Mouse (Mus musculus) urinary bladder, postnatal 14 days (tissue): Measurements from ENCODE around the gene Naa38.

Source experiments
- DNase-seq: peaks from one replicate; pipeline ENCODE4 v3.0.0; 2021; ENCODE audit warnings: low spot score

The Naa38 gene

DNA sequence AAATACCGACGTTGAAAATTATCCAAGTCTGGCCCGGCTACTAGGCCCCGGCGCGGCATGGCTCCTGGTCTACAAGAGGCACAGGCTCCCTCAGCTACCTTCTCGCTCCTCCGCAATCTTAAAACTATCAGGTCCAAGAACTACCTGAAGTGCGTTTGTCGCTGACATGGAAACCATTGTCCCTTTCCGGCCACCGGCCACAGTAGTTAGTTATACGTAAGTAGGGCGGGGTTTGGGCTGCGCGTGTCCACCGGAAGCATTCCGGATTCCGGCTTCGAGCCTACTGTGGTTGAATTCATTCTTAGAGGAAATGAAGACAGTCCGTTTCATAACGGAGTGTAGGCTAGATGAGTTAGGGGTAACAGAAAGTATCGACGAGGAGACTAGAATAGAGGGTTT is at the start of gene Naa38, which contains the start of gene Cyb5d1:
Gene Naa38 (plus strand): TSS at position 253 of the 399 bp plus-strand sequence.
Gene Cyb5d1 (minus strand): TSS at position 397 of the 399 bp plus-strand sequence.
- DNase-seq, result peak; percentile 91

DNA sequence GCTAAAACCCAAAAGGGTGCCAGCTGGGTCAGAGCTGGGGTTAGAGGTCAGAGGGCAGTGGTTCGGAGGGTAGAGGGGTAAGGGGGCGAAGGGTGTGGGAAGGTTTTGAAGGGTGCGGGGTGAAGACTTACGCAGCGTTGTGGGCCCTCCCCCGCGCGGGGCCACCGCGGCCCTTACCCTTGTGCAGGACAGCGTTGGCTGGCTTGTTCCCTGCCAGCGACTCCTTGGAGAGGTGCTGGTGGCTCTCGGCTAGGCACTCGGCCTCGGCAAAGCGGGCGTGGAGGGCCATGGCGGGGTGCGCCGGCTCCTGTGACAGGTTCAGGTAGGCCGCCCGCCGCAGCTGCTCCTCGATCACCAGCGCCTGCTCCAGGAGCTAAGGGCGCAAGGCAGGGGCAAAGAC is 48.8 kb upstream of the Naa38 start:
- DNase-seq, result no peak

DNA sequence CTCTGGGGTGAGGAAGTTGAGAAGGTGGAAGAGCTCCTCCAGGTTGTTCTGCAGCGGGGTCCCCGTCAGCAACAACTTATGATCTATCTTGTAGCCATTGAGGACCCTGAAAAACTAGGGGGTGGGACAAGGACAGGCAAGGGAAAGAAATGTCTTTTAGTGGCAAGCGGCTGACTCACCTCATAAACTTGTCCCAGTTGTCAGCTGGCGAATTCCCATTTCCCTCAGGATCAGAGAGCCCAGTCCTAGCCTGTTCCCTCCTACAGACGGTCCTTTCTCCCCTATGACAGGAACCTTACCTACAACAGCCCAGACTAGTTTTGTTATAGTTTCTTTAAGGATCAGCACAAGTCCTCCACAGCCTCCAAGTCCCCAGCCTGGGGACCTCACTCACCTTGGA is 38.7 kb upstream of the Naa38 start:
- no peak for DNase-seq

DNA sequence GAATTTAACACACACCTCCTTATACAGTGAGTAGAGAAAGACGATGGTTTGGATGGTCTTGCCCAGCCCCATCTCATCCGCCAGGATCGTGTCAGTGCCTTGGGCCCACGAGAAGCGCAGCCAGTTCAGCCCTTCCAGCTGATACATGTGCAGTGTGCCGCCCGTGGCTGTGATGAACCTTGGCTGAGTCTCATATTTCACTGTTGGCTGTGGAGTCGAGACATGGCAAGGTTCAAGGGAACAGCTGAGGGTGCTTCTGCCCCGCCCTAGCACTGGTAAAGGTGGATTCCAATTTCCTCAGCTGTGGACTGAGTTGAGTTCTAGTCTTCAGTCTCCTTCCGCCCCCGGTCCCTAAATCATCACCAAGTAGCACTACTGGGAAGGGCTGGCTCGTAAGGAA is 37.6 kb upstream of the Naa38 start:
- DNase-seq, result no peak

DNA sequence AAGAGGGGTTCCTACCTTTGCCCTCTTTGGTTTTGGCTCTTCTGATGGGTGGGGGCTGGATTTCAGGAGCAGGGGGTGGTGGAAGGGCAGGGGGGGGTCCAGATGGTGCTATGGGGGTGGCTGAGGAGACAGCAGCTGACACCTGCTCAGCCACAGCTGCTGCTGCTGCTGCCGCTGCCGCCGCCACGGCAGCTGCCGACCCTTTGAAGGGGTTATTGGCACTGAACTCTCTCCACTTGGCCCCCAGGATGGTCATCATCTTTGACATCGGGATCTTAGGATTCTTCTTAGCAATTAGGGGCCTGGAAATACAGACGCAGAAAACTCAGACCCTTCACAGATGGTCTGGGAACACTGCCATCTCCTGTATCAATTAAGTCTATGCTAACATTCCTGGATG is 33.3 kb upstream of the Naa38 start:
- no peak for DNase-seq

DNA sequence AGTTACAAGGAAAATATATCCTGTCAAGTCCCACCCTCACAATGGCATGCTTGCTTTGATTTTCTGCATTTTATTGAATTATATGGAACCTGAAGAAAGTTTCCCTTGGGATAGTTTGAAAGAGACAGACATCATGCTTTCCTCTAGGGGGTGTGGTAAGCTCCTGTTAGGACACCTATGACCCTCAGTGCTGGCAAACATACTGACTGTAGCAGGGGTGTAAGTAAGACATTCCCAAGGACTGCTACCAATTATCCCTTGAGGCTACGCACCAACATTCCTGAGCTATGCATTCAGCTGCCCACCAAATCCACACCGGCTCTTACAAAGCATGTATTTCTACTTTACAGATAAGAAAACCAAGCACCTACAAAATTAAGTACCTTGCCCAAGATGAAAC is 32.8 kb upstream of the Naa38 start:
- DNase-seq, result no peak

DNA sequence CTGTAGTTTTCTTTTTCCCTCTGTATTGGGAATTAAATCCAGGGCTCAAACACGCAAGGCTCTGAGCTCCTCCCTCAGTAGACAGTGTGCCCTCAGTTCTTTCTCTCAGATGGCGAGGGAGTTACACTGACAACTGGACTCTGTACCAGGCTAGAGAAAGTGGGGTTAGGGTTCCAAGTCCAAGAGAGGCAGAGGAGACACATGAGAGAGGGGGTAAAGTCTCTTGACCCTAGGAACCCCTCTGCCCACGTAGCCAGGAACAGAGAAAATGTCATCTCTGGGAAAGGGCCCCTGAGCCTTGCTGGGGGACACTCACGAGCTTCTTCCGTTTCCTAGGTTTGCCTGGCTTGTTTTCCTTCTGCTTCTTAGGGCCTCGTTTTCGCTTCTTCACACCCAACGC is 30.9 kb upstream of the Naa38 start:
- no peak for DNase-seq

DNA sequence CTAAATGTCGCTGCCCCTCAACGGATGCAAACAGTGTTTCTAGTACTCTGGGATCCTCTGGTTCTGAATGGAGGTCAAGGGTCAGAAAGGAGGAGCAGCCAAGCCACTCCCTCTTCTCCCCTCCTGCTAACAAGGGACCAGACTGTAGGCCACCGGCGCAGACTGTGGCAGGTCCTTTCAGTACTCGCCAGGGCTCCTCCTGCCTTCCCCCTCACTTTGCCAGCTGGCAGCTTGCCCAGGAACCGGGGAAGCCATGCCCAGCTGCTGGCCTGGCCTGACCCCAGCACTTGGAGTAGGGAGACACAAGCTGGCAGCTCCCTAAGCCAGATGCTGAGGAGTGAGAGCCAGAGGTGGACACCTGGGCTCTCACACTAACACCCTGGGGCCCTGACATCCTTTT is 30.4 kb upstream of the Naa38 start:
- DNase-seq, result peak; percentile 95

DNA sequence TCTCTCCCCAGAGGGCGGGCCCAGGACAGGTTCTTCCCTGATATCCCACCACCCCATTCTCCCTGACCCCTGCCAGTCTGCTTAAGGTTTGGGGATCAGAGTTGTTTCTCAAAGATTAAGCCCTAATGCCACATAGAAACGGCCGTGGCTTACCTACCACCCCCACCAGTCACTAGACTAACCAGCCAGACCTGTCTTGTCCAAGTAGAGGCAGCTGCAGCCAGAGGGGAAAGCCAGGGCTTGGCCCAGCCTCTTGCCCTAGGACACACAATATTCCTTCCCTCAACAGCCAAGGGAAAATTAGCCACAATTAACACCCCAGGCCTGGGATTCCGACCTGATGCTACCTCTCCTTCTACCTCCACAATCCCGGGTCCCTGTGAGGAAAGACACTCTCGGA is 29.6 kb upstream of the Naa38 start:
- peak; percentile 71 for DNase-seq

DNA sequence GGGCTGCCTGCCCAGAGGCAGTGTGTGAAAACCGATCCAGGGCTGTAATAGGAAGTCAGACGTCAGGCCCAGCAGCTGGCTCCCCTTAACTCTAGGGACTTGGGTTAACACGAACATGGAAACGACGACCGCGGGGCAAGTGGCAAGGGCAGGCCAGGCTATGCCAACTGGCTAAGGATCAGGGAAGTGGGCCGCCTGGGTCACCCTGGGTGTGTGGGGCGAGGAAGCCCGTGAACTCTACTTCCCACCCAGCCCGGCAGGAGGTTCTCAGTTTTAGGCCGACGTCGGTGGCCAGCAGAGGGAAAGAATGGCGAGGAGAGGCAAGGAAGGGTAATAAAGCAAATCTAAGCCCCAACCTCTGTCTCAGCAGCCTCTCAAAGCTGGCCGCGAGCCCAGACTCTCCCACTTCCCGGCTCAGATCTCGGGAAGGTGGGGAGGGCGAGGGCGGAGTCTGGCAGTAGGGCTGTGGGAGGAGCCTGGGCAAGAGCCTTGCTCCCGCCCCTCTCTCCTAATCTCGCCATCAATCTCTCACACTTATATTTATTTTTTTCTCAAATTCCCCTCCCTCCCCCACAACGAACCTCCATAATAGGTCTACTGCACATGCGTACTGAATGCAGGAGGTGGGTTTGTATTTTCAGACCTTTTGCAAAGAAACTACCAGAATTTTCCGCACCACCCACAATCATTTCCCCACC is 29.0 kb upstream of the Naa38 start:
- peak; percentile 99 for DNase-seq

DNA sequence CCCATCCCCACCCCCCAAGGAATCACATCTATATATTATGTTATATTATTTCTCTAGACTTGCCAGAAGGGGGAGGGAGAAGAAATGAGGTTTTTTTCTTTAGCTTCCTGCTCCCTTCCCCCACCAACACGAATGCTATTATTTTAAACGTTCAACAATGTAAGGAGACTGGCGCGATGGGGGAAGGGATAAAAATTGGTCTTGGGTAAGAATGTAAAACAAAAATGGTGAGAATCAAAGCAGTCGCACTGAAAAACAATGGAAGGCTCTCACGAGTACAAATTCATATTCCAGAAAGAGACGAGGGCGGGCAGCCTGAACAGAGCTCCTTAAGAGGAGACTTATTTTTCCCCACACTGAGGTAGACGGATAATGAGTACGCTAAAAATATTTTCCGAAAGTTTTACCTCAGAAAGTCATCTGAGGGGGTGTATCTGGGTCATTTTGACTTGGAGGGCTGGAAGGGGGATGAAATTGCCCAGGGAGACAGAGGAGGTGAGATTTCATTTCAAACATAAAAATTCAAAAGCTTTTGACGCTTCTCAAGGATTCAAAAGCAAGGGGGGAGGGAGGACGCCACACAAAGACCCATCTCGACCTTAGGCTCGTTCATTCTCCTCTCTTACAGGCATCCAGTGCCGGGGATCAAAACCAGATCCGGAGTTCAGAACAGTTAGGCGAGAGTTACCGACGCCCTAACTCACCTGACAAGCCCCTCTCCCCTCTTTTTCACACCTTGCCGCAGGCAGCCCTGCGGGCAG is 28.3 kb upstream of the Naa38 start:
- DNase-seq, result peak; percentile 35

DNA sequence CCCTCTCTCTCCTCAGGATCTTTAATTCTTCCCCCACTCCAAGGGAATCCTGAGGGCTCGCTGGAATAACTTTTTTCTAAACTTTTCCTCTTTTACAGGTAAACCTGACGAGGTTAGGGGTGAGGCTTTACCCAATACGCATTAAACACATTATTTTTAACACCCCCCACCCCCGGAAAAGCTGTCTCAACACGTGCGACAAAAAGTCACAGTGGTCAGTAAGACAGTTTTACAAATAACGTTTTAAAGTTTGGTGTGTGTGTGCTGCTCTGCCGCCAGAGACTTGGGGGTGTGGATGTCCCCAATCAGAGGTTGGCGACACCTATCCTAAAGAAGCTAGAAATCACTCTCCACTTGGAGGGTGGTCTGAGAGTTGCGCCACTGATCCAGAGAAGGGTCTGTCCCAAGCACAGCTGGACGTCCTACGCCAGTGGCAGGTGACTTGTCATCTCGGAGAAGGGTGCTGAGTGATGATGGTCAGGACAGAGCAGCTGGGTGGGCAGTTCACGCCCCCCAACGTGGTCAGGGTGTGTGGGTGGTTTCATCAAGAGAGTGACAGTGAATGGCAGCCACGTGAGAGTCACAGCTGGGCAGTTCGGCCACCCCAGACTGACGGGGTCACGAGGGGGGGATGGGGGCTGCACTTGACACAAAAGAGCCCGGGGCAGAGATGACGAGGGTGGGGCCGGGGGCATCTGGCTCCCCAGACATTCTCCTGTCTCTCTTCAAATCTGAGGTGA is 27.5 kb upstream of the Naa38 start:
- DNase-seq, result no peak

DNA sequence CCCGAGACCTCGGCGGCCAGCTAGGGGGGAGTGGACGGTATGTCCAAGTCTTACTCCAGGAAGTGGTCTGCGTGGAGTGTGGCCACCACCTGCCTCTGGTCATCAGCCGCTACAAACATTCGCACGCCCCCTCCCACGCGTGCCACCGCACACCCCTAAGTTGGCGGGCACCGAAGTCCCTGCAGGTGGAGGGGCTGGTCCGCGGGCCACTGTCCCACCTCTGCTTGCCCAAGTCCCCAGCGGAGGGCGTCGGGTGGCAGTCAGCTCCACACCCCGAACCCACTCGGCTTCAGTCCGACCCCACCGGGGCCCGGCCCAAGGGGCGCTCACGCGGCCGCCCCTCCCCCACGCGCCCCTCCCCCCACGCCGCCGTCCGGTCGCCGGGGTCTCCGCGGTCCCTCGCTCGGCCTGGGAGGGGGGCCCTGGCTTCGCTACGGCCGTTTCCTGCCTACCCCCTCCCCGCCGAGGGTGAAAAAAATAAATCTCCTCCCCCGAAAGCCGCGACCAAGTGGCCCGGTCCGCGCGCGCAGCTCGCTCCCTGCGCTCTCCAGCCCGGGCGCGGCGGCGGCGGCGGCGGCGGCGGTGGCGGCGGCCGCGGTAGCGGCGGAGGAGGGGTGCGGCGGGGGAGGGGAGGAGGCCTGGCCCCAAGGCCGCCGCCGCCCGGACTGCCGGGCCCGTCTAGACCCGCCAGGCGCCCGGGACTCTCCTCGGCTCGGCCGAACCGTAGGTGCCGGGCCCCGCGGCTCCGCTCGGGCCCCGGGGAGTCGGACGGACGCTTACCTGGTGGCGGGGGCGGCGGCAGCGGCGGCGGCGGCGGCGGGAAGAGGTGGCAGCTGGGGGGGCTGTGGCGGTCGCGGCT is 26.7 kb upstream of the Naa38 start:
- peak; percentile 32 for DNase-seq

DNA sequence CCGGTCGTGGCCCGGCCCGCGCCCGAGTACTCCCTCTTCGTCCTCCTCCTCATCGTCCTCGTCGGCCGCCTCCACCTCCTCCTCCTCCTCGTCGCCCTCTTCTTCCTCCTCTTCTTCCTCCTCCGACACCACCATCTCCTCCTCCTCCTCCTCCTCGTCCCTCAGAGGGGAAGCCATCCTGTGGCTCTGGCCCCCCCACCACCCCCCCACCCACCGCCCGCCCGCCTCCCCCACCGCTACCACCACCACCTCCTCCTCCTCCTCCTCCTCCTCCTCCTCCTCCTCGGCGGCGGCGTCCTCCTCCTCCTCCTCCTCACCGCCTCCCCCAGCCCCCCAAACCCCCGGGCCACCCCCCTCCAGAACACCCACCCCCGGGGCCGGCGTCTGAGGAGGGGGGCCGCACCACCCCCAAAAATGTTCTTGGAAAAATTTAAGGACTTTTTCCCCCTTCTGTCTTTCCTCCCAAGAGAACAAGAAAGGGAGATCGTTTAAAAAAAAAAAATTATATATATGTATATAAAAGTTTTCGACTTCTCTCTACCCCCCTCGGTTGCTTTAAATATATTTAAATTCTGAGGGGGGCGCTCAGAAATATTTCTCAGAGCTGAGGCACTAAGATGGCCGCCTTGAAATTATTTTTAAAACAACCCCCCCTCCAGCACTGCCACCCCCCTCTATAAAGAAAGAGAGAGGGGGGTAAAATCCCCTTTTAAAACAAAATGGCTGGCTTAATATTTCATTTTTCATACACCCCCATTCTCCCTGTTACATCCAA is 25.9 kb upstream of the Naa38 start, which contains the start of gene Chd3:
Gene Chd3 (minus strand): TSS at position 192 of the 775 bp plus-strand sequence.
- peak; percentile 34 for DNase-seq

DNA sequence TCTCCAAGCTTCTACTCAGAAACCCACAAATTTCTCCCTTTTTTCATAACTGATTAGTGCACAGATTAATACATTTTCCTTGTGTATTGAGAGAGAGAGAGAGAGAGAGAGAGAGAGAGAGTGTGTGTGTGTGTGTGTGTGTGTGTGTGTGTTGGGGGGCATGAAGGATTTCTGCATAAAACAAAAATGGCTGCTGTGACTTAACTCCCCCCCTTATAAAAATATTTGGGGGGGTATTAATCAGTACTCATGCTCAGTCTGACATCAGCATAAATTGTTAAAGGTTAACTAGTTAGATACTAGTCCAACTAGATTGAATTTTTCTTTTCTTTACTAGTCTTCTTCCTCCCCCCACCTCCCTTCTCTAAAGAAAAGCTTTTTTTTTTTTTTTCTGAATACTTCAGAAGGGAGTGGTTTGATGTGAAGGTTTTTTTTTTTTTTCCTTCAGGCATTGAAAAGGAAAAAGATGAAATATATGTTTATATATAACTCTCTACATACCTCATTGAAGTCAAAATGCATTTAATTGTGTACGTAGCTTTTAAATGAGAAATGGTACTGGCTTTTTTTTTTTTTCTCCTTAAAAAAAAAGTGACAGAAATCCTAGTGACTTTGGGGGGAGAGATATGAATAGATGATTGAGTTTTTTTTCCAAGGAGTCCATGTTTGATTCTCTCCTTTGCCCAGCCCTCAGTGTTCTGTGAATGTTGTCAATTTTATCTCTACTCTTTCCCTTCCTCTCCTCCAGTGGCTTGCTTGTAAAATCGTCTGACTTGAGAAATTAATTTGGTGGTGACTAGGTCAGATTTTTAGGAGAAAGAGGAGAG is 25.1 kb upstream of the Naa38 start:
- DNase-seq, result no peak

DNA sequence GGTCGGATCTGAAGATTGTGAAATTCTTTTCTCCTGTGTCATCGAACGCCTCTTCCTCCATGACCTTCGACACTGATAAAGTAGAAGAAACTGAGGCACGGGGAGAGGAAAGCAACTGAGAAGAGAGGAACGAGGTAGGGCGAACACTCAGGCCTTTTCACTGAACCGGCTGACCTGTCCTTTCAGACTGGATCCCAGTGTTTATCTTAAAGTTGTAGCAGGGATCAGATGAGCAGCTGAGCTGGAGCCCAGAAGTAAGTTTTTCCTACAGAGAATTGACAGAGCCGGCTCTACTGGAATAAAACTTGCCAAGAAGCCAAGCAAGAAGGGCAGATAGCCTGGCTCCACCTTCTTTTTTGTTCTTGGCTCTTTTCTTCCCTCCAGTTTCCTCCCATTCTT is 24.5 kb upstream of the Naa38 start:
- DNase-seq, result no peak

DNA sequence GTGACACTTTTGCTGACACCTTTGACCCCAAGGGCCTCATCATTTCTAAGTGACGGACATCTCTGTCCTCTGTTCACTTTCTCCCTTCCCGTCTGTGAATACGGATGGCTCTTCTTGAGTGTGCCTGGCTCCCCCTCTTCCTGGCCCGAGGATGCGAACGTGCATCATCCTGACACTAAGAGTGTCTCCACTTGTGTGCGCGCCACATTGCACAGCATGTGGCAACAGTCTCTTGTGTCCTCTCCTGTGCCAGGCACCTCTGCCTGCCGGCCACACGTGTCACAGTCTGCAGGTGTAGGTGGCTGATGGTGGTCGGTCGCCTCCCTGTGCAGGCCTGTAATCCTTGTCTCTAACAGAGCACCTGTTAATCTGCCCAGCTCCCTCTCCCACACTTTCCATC is 23.7 kb upstream of the Naa38 start:
- no peak for DNase-seq

DNA sequence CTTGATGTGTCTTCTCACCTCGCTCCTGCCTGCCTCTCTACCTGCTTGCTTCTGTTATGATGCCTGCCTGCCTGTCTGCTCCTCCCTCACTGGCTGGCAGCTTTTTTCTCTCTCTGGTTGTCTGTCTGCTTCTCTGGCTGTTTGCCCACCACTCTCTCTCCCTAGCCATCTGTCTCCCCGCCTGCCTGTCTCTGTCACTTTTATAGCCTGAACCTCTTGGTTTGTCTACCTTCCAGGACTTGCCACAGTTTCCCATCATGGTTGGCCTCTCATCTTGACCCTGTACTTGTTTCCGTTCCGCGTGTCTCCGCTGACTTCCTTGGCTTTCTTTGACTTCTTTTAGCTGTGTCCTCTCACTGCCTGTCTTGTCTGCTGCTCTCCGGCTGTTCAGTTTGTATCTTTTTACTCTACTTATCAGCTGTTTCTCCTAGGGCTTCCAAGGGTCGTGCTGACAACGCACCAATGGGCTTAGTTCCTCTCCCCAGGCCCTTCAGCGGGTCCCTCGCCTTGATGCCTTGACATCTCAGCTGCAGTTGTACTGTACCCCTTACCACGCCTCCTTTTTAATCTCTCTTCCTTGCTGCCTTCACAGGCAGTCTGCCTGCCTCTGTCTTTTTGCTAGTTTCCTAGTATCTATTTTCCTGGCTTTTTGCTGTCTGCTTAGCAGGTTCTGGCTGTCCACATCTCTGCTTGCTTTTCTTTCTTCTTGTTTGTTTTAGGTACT is 23.1 kb upstream of the Naa38 start:
- DNase-seq, result no peak

DNA sequence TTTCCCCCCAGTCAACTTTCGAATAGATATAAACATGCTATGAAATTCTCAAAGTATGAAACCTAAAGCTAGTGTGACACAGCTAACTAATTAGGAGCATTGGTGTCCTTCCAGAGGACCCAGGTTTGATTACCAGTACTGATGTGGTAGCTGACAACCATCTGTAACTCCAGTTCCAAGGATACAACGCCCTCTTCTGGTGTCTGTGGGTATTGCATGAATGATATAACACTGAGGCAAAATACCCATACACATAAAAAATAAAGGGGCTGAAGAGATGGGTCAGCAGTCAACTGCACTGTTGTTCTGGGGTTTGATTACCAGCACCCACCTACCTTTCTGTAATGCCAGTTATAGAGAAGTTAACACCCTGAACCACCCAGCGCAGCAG is 22.5 kb upstream of the Naa38 start:
- DNase-seq, result no peak
